Mouse (Mus musculus) hindbrain, embryonic 13.5 days (tissue): Measurements from ENCODE around the gene Cela2a. TPM values are rescaled to one million over a fixed set of nuclear protein-coding genes. Genes with fewer than 3 reads are reported as not detected.
"Not testable (repeated sequence)": the region's sequence is repeated elsewhere in the genome, so short reads cannot be mapped to it uniquely, and the experiment has no call there.

Experiments
- ATAC-seq: fragments of 200-750 bp; cut with Nextera tagmentation; 2 replicates; pipeline ENCODE4 v1.8.0; 2017; ENCODE audit warnings: moderate TSS enrichment; ENCODE audit not compliant: low FRiP score
- H3K27ac ChIP-seq: fragments of 300-500 bp; sonication (generic); 2 replicates; pipeline ENCODE4 v1.5.1; 2015; ENCODE audit warnings: inconsistent platforms, mild to moderate bottlenecking, moderate library complexity
- H3K27me3 ChIP-seq: fragments of 300-500 bp; sonication (generic); 2 replicates; pipeline ENCODE4 v1.6.1; 2015; ENCODE audit warnings: mild to moderate bottlenecking, inconsistent platforms
- H3K36me3 ChIP-seq: fragments of 300-500 bp; sonication (generic); 2 replicates; pipeline ENCODE4 v1.6.1; 2015; ENCODE audit warnings: mild to moderate bottlenecking, inconsistent platforms
- H3K4me1 ChIP-seq: fragments of 300-500 bp; sonication (generic); replicated peaks from 2 replicates; pipeline ENCODE4 v1.6.1; 2015; ENCODE audit warnings: inconsistent platforms
- H3K4me2 ChIP-seq: fragments of 300-500 bp; sonication (generic); 2 replicates; pipeline ENCODE4 v1.6.1; 2015; ENCODE audit warnings: inconsistent platforms, mild to moderate bottlenecking, moderate library complexity
- H3K4me3 ChIP-seq: fragments of 300-500 bp; sonication (generic); 2 replicates; pipeline ENCODE4 v1.5.1; 2015; ENCODE audit warnings: mild to moderate bottlenecking, inconsistent platforms
- H3K9ac ChIP-seq: fragments of 300-500 bp; sonication (generic); 2 replicates; pipeline ENCODE4 v1.6.1; 2015; ENCODE audit warnings: mild to moderate bottlenecking, inconsistent platforms
- H3K9me3 ChIP-seq: fragments of 300-500 bp; sonication (generic); 2 replicates; pipeline ENCODE4 v1.6.1; 2016; ENCODE audit warnings: inconsistent platforms
- WGBS: fragments of 180-500 bp; shearing (Covaris S2); methylation state at CpG from one replicate; pipeline ENCODE4 v1.1.7; 2015; 5-methylcytosine and 5-hydroxymethylcytosine counted together
- polyA plus RNA-seq: library from polyadenylated mRNA; unstranded; fragments of >200 nt; fragmentation: Nextera tagmentation; extraction: Ambion mirVana; gene quantifications from 2 replicates; pipeline ENCODE4 v1.2.1, GENCODE M21; 2015

The Cela2a gene
- polyA plus RNA-seq, 1 experiment from 2014 or later, result not detected

DNA sequence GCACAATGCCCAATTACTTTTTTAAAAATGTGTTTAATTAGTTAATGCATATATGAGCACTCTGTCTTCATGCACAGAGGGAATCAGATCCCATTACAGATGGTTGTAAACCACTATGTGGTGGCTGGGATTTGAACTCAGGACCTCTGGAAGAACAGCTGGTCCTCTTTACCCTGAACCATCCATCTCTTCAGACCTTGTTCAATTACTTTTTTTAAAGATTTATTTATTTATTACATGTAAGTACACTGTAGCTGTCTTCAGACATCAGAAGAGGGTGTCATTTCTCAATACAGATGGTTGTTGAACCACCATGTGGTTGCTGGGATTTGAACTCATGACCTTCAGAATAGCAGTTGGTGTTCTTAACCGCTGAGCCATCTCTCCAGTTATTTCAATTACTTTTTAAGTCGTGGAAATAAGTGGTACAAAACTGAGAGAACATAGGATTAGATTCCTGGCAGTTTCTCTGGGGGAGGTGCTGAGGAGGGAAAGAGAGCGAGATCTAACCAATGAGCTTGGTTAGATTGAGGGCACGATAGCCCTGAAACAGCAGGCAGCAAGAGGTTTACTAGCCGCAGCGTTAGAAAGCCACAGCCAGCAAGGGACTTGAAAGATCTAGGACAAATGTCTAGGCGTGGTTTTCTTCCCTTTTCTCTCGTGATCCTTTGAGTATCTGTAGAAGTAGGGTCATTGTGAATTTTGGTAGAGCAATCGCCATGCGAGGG, 33.2 kb downstream of the Cela2a start:
- 11% methylated on average over 10 of the region's 10 CpGs for WGBS
- Histone ChIP-seq H3K9me3 (no peaks in the 10 kb centered on the region), H3K27me3 (no peaks in the 10 kb centered on the region), H3K4me1 (peaks cover 35% of the 10 kb centered on the region), H3K9ac (peak overlapping the region; percentile 76), H3K36me3 (peaks cover 14% of the 10 kb centered on the region), H3K4me2 (peak overlapping the region; percentile 54), H3K4me3 (peak overlapping the region; percentile 65), H3K27ac (peak overlapping the region; percentile 94)
- no peak for ATAC-seq

DNA sequence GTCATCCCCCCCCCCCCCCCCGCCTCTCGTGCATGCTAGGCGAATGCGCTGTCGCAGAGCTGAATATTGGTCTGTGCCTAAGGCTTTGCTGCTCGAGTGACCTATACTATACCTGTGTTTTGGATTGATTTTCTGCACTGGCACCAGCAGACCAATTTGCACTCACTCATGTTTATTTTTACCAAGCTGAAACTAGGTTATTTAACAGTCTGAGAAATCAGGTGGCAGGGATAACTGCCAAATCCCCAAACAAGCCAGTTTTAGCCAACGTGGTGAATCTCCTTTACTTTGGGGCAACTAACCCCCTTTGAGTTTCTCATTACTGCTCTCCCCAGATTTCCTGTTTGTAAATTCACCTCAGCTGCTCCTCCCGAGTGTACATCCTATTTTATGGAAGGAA, 34.0 kb downstream of the Cela2a start:
- ATAC-seq, result no peak
- no peaks in the 10 kb centered on the region for H3K27me3 ChIP-seq
- H3K4me1 ChIP-seq, result peaks cover 35% of the 10 kb centered on the region
- 94% methylated on average over 8 of the region's 8 CpGs for WGBS
- no peak overlapping the region for H3K9ac ChIP-seq
- no peak overlapping the region for H3K4me3 ChIP-seq
- H3K27ac ChIP-seq, result no peak overlapping the region
- no peak overlapping the region for H3K4me2 ChIP-seq
- no peaks in the 10 kb centered on the region for H3K9me3 ChIP-seq
- H3K36me3 ChIP-seq, result peaks cover 8% of the 10 kb centered on the region

DNA sequence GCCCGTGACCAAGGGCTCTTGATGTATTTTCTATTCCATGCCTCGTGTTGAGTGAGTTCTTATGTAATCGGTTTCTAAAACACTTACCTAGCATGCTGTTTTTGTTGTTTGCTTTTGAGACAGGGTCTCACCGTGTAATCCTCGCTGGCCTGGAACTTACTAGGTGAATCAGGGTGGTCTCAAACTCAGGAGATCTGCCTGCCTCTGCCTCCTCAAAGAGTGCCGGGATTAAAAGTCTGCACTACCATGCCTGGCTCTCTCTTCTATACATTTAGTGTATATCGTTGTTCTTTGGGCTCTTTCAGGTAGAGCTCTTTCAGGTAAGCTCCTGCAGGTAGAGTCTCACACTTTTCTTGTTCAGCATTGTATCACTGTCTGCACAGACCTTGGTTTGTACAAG, 34.5 kb downstream of the Cela2a start:
- Histone ChIP-seq H3K36me3 (peaks cover 8% of the 10 kb centered on the region), H3K27ac (peak overlapping the region; percentile 77; the same call in 1 of the 2 replicates), H3K4me2 (no peak overlapping the region), H3K9ac (no peak overlapping the region), H3K4me1 (peaks cover 34% of the 10 kb centered on the region), H3K27me3 (no peaks in the 10 kb centered on the region), H3K4me3 (no peak overlapping the region), H3K9me3 (no peaks in the 10 kb centered on the region)
- 91% methylated on average over 7 of the region's 7 CpGs for WGBS
- ATAC-seq, result no peak

DNA sequence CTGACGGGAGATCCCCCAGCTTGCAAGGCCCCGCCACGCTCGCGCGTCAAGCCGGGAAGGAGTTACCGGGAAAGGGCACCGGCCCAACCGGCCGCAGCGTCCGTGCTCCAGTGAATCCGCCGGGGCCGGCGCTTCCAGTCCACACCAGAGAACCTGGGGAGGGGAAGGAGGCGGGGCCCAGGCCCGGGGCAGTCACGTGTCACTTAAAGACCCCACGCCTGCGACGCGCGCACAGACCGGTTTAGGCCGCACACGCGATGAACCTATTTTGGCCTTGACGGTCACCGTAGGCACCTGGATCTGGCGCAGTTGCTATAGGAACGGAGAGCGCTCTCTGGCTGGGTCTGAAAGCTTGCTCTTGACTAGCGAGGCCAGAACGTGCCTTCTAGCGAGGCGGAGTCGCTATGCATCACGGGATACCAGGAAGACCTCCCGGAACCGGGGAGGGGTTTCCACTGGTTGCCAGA, 35.4 kb downstream of the Cela2a start, which contains the start of gene Dnajc16:
Gene Dnajc16, minus strand, starts transcription at position 408 of the 467 bp plus-strand sequence.
- Histone ChIP-seq H3K4me2 (peak within 1 kb of the TSS; percentile 85), H3K4me3 (peak within 1 kb of the TSS; percentile 94), H3K27ac (peak within 1 kb of the TSS; percentile 89), H3K36me3 (peaks cover 13% of the 10 kb centered on the region), H3K4me1 (peaks cover 28% of the 10 kb centered on the region), H3K27me3 (no peaks in the 10 kb centered on the region), H3K9ac (peak within 1 kb of the TSS; percentile 95), H3K9me3 (no peaks in the 10 kb centered on the region)
- WGBS, result under 1% methylated on average over 41 of the region's 42 CpGs
- peak; percentile 94 for ATAC-seq

DNA sequence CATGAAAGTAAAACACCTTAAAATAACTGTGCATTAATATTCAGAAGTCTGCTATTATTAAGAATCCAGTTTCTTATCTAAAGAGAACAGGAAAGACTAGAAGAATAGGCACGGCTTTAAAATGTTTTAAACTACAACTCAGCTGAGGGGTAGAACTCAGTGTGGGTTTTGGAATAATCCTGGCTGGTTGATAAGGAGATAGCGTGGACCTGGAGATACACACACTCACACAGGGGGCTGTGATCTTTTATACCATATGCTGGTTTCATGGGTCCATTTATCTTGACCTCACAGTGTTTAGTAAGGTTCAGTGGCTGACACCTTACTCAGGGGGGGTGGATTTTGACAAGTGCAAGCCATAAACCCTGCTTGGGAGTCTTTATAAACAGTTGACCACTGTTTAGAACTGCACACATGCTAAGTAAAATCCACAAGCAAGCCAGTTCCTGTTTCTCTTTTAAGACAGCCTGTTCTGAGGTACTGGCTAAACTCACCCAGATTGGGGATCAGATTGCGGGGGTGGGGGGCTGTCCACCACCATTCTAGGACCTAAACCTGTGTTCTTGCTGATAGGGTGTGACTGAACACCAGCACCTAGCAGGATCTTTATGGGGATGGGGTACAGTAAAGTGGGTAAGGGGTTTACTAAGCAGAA, 36.3 kb downstream of the Cela2a start:
- peak overlapping the region; percentile 85 for H3K4me2 ChIP-seq
- H3K4me1 ChIP-seq, result peaks cover 20% of the 10 kb centered on the region
- H3K9me3 ChIP-seq, result no peaks in the 10 kb centered on the region
- peaks cover 21% of the 10 kb centered on the region for H3K36me3 ChIP-seq
- peak overlapping the region; percentile 95 for H3K9ac ChIP-seq
- H3K4me3 ChIP-seq, result peak overlapping the region; percentile 94
- peak overlapping the region; percentile 89 for H3K27ac ChIP-seq
- H3K27me3 ChIP-seq, result no peaks in the 10 kb centered on the region
- no peak for ATAC-seq
- WGBS, result 54% methylated on average over 3 of the region's 3 CpGs

DNA sequence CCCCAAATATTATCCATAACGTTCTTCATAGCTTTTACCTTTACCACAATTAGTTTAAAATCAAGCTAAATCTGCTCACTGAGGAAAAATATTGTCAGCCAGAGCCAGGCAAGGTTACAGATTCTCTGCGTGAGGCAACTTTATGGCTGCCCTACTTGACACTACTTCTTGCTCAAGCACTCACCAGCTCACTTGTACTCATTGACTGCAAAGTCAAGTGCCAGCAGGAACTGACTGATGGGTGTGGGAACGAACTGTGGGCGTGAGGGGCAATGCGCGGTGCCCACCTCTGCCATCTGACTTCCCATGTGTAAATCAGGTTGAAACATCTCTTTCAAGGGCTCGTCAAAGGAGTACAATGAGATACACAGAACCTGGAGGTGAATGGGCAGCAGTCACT, 38.5 kb downstream of the Cela2a start:
- WGBS, result 92% methylated on average over 7 of the region's 7 CpGs
- Histone ChIP-seq H3K27me3 (no peaks in the 10 kb centered on the region), H3K36me3 (peaks cover 43% of the 10 kb centered on the region), H3K9ac (no peak overlapping the region), H3K9me3 (no peaks in the 10 kb centered on the region), H3K4me3 (no peak overlapping the region), H3K4me2 (no peak overlapping the region), H3K4me1 (peaks cover 11% of the 10 kb centered on the region), H3K27ac (no peak overlapping the region)
- ATAC-seq, result no peak

DNA sequence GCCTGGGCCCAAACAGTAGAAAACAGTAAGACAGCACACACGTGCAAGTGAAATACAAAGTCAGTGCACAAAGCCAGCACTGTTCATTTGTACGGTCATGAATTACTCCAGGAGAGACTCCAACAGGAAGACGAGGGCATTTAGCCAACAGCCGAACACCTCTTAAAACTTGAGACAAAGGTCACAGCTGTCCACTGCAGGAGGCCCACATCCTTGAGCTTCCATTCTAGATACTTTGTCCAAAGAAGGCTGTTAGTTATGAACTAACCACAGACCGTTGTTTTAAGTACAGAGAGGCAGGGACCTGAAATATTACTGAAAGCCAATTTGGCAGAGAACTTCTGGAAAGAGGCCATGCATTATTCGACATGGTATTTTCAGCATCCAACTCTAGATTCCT, 38.9 kb downstream of the Cela2a start:
- 81% methylated on average over 6 of the region's 6 CpGs for WGBS
- Histone ChIP-seq H3K4me2 (no peak overlapping the region), H3K27me3 (no peaks in the 10 kb centered on the region), H3K9me3 (no peaks in the 10 kb centered on the region), H3K4me3 (no peak overlapping the region), H3K27ac (no peak overlapping the region), H3K9ac (no peak overlapping the region), H3K4me1 (peaks cover 11% of the 10 kb centered on the region), H3K36me3 (peaks cover 48% of the 10 kb centered on the region)
- no peak for ATAC-seq

DNA sequence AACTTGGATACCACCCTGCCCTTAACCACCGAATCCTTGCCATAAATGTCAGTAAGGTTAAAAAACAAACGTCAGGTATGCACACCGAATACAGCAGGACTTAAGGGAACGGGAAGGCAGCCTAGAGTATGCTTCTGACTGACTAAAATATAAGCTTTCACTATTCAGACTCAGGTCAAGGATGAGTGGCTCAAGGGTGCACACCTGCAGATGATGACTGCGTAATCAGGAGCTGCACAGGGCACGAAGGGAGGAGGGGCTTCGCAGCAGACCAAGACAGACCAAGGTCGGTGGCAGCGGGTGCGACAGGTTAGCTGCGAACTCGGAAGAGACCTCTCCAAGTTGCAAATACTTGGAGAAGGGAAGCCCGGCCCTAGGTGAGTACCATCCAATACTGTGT, 39.8 kb downstream of the Cela2a start:
- no peak overlapping the region for H3K9ac ChIP-seq

DNA sequence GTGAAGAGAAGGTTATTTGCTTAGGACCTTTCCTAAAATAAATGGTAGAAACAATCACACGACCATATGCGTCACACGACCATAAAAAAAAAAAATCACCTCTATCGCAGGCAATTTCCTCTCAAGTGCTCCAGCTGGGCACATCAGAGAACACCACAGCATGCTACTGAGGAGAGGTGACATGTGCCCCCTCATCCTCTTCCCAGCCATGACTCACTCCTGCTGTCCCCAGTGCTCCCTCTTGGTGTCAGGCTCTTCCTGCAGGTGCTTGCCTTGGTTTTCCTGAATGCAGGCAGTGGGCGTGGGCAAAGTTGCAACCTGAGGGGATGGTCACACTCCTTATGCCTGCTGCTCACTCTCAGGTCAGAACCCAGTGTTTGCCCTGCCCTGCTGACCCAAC, 41.1 kb downstream of the Cela2a start:
- Histone ChIP-seq H3K9me3 (no peaks in the 10 kb centered on the region), H3K4me2 (no peak overlapping the region), H3K4me3 (no peak overlapping the region), H3K27ac (no peak overlapping the region), H3K4me1 (peaks cover 4% of the 10 kb centered on the region), H3K9ac (no peak overlapping the region), H3K36me3 (peaks cover 70% of the 10 kb centered on the region), H3K27me3 (no peaks in the 10 kb centered on the region)
- WGBS, result 82% methylated on average over 5 of the region's 5 CpGs
- no peak for ATAC-seq

More for the DNA sequence above, 39.8 kb downstream of the Cela2a start:
- Histone ChIP-seq H3K4me2 (no peak overlapping the region), H3K36me3 (peaks cover 57% of the 10 kb centered on the region), H3K27me3 (no peaks in the 10 kb centered on the region), H3K27ac (no peak overlapping the region), H3K4me1 (peaks cover 10% of the 10 kb centered on the region), H3K9me3 (no peaks in the 10 kb centered on the region), H3K4me3 (no peak overlapping the region)
- ATAC-seq, result no peak
- WGBS, result 96% methylated on average over 13 of the region's 13 CpGs

DNA sequence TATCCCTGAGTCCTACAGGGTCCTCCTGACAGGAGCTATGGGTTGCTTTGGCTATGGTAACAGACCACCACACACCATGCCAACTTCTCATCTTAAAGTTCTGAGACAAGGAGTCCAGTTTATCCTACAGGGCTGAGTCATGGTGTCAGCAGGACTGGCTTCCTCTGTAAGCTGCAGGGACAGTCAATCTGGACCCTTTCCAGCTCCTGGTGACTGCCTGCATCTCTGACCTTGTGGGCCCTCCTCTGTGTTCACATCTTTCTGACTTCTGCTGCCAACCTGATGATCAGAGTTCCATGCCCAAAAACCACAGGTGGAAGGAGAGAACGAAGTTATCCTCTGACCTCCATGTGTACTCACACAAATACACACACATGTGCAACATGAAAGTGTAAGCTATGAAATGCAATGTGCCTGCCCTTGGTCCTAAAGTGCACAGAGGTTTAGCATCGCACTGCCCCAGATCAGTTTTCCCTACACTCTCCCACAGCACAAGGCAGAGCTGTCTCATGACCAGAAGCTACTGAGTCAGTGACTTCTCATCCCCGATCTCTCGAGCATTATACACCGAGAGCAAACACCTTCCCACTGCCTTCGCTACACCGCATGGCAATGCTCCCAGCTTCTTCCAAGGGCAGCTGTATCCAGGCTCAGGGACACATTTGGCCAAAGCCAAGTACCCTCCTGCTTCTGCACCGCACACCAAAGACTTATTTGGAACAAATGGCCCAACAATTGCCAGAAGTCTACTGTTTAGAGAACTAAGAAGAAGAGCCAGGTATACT, 44.6 kb downstream of the Cela2a start:
- Histone ChIP-seq H3K4me1 (no peaks in the 10 kb centered on the region), H3K27me3 (no peaks in the 10 kb centered on the region), H3K9ac (no peak overlapping the region), H3K36me3 (peaks cover 92% of the 10 kb centered on the region), H3K9me3 (no peaks in the 10 kb centered on the region), H3K4me3 (no peak overlapping the region), H3K4me2 (no peak overlapping the region), H3K27ac (no peak overlapping the region)
- 95% methylated on average over 8 of the region's 8 CpGs for WGBS
- no peak for ATAC-seq

DNA sequence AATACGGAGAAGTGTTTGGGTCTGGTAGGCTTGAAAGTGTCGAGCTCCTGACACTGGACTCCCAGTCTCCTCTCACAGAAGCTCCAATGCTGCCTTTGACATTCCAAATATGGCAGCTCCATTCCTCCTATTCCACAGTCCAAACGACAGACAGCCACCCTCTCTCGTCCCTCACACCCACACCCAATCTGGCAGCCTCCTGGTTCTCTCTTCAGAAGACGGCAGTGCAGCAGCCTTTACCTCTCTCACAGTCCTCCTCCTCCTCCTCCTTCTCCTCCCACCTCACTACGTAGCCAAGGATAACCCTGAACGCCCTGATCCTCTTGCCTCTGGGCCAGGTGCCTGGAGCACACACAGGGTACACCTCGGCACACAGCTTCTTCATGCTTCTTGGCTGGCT, 46.1 kb downstream of the Cela2a start:
- H3K4me1 ChIP-seq, result no peaks in the 10 kb centered on the region
- no peak overlapping the region for H3K9ac ChIP-seq
- no peak overlapping the region for H3K4me2 ChIP-seq
- H3K4me3 ChIP-seq, result no peak overlapping the region
- no peak overlapping the region for H3K27ac ChIP-seq
- no peaks in the 10 kb centered on the region for H3K27me3 ChIP-seq
- ATAC-seq, result no peak
- peaks cover 96% of the 10 kb centered on the region for H3K36me3 ChIP-seq
- WGBS, result 96% methylated on average over 8 of the region's 8 CpGs
- no peaks in the 10 kb centered on the region for H3K9me3 ChIP-seq

DNA sequence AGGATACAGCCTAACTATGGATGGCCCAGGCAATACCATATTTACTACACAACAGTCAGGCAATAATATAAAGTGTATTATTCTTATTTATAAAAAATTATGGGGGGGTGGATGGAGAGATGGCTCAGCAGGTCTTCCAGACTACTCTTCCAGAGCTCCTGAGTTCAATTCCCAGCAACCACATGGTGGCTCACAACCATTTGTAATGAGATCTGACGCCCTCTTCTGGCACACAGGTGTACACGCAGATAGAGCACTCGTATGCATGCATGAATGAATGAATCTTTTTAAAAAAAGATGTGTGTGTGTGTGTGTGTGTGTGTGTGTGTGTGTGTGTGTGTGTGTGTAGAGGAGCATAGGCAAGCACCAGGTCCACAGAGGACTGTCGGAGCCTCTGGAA, 52.9 kb downstream of the Cela2a start:
- H3K4me3 ChIP-seq, H3K9me3 ChIP-seq, H3K4me1 ChIP-seq, H3K27me3 ChIP-seq, H3K27ac ChIP-seq, ATAC-seq, H3K9ac ChIP-seq, H3K4me2 ChIP-seq: not testable (repeated sequence)
- 84% methylated on average over 4 of the region's 4 CpGs for WGBS
- H3K36me3 ChIP-seq, result peaks cover 98% of the 10 kb centered on the region
